Mouse (Mus musculus) bone marrow macrophage, adult 2 months (primary cell): ENCODE results near the gene Cabp4. TPM values are rescaled to one million over a fixed set of nuclear protein-coding genes. Genes with fewer than 3 reads are reported as not detected.

Experiments
- H3K27ac ChIP-seq: 2 replicates; pipeline ENCODE4 v1.5.1; 2012; ENCODE audit warnings: low read depth, low read length; ENCODE audit not compliant: insufficient read depth
- H3K4me1 ChIP-seq: 2 replicates; pipeline ENCODE4 v1.6.1; 2012; ENCODE audit warnings: low read length; ENCODE audit not compliant: control insufficient read depth, insufficient read depth
- H3K4me3 ChIP-seq: 2 replicates; pipeline ENCODE4 v1.5.1; 2012; ENCODE audit warnings: mild to moderate bottlenecking, low read length, moderate library complexity; ENCODE audit not compliant: insufficient read depth
- CTCF ChIP-seq: IDR thresholded peaks from 2 replicates; pipeline ENCODE4 v1.5.1; 2012; ENCODE audit warnings: low read depth, mild to moderate bottlenecking, low read length, moderate library complexity
- POLR2A ChIP-seq: IDR thresholded peaks from 2 replicates; pipeline ENCODE4 v1.6.1; 2012; ENCODE audit warnings: mild to moderate bottlenecking, low read depth, low read length, borderline replicate concordance
- polyA plus RNA-seq: library from polyadenylated mRNA; stranded (reverse); fragments of >200 nt; gene quantifications from 2 replicates; pipeline ENCODE4 v1.2.4, GENCODE M21; 2012; ENCODE audit not compliant: missing spikeins, insufficient read depth, insufficient read length

The Cabp4 gene
- polyA plus RNA-seq = not detected in 2 replicates

GRCm38 (mm10) chr19:4143759-4144268 is at the start of gene Cabp4:
TSS of gene Cabp4 (minus strand) at chr19:4144033.
- no peak for TF ChIP-seq CTCF
- no peak for TF ChIP-seq POLR2A
- Histone ChIP-seq H3K4me3 (no peak within 1 kb of the TSS), H3K4me1 (peaks cover 46% of the 10 kb centered on the region), H3K27ac (peak within 1 kb of the TSS; percentile 70)

- no peak for TF ChIP-seq CTCF
- TF ChIP-seq POLR2A = no peak
- Histone ChIP-seq H3K4me3 (peak overlapping the region; percentile 96), H3K4me1 (peaks cover 21% of the 10 kb centered on the region), H3K27ac (no peak overlapping the region)
Measured at GRCm38 (mm10) chr19:4193129-4193528, 49.3 kb upstream of the Cabp4 start.

- TF ChIP-seq CTCF (no peak), POLR2A (no peak)
- Histone ChIP-seq H3K27ac (peak overlapping the region; percentile 67), H3K4me3 (peak overlapping the region; percentile 96), H3K4me1 (peaks cover 21% of the 10 kb centered on the region)
Measured at GRCm38 (mm10) chr19:4192251-4192985, 48.6 kb upstream of the Cabp4 start.

GRCm38 (mm10) chr19:4191528-4192250 is 47.9 kb upstream of the Cabp4 start, which contains the start of gene Ppp1ca:
TSS of gene Ppp1ca (plus strand) at chr19:4192065.
- Histone ChIP-seq H3K27ac (peak within 1 kb of the TSS; percentile 82), H3K4me1 (peaks cover 21% of the 10 kb centered on the region), H3K4me3 (peak within 1 kb of the TSS; percentile 96)
- TF ChIP-seq CTCF (no peak), POLR2A (peak; percentile 87; the same call in 1 of the 2 replicates)

- TF ChIP-seq POLR2A (no peak), CTCF (no peak)
- peak within 1 kb of the TSS; percentile 82 for H3K27ac ChIP-seq
- H3K4me3 ChIP-seq = peak within 1 kb of the TSS; percentile 96
- peaks cover 21% of the 10 kb centered on the region for H3K4me1 ChIP-seq
Measured at GRCm38 (mm10) chr19:4190831-4191334, 47.0 kb upstream of the Cabp4 start, which contains the start of gene Tbc1d10c. TSS of gene Tbc1d10c (minus strand) at chr19:4191284.

- H3K27ac ChIP-seq = no peak overlapping the region
- H3K4me3 ChIP-seq = no peak overlapping the region
- H3K4me1 ChIP-seq = peaks cover 19% of the 10 kb centered on the region
- TF ChIP-seq POLR2A = no peak
Measured at GRCm38 (mm10) chr19:4189051-4189620, 45.3 kb upstream of the Cabp4 start.

- Histone ChIP-seq H3K4me3 (no peak overlapping the region), H3K27ac (no peak overlapping the region), H3K4me1 (peaks cover 8% of the 10 kb centered on the region)
- TF ChIP-seq CTCF (no peak), POLR2A (no peak)
Measured at GRCm38 (mm10) chr19:4187303-4187702, 43.5 kb upstream of the Cabp4 start.

- Histone ChIP-seq H3K4me1 (peaks cover 6% of the 10 kb centered on the region), H3K4me3 (no peak overlapping the region), H3K27ac (no peak overlapping the region)
- TF ChIP-seq CTCF (no peak), POLR2A (no peak)
Measured at GRCm38 (mm10) chr19:4184976-4185975, 41.4 kb upstream of the Cabp4 start.
